Mouse (Mus musculus): ENCODE measurements around the gene Cct3. TPM values are rescaled to one million over a fixed set of nuclear protein-coding genes. Genes with fewer than 3 reads are reported as not detected.
"Not testable (repeated sequence)": the region's sequence is repeated elsewhere in the genome, so short reads cannot be mapped to it uniquely, and the experiment has no call there.

Gene Cct3
- polyA plus RNA-seq, 1 experiment = 172 TPM

DNA sequence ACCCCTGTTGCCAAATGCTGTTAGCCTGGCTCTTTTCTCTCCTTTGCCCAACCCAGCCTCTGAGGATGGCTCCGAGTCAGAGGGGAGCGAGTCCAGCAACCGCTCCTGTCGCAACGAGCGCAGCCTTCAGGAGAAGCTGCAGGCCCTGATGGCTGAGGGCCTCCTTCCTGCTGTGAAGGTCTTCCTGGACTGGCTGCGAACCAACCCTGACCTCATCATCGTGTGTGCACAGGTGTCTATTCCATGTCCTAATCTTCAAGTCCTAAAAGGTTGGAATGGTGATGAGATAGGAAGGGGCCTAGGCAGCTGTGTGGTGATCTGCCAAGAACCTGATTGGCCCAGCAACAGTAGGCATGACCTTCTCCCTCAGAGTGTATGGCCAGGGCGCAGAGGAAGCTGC is 56.0 kb downstream of the Cct3 start:
- 80% methylated on average over 9 of the region's 9 CpGs for WGBS
- no peak for DNase-seq (ENCODE audit: low read depth, low spot score)

- 86% methylated on average over 8 of the region's 8 CpGs for WGBS
- DNase-seq (ENCODE audit: low read depth, low spot score) = no peak
Observed at GRCm38 (mm10) chr3:88354396-88355165, 57.7 kb downstream of the Cct3 start.

DNA sequence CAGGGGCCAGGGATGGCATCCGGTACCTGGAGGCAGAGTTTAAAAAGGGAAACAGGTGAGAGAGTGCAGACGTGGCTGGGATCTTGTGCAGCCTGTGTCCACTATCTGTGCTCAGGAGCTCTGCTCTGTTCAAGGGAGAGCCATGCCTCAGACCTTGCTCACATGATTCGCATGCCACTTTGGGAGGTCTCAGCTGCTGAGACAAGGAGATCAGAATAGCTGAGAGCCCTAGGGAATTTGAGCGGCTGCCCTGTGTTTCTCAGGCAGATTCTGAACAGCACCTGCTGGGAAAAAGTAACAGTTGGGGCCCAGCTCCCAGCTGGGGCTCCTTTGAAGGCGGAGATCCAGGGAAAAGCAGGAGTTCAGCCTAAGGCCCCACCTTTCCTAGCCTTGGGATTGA is 62.7 kb downstream of the Cct3 start:
- WGBS = 89% methylated on average over 5 of the region's 5 CpGs

GRCm38 (mm10) chr3:88359989-88360388 is 63.1 kb downstream of the Cct3 start:
- no peak for DNase-seq (ENCODE audit: low read depth, low spot score)
- WGBS = 78% methylated on average over 3 of the region's 3 CpGs

More for the DNA sequence above, 62.7 kb downstream of the Cct3 start:
- no peak for DNase-seq (ENCODE audit: low read depth, low spot score)

DNA sequence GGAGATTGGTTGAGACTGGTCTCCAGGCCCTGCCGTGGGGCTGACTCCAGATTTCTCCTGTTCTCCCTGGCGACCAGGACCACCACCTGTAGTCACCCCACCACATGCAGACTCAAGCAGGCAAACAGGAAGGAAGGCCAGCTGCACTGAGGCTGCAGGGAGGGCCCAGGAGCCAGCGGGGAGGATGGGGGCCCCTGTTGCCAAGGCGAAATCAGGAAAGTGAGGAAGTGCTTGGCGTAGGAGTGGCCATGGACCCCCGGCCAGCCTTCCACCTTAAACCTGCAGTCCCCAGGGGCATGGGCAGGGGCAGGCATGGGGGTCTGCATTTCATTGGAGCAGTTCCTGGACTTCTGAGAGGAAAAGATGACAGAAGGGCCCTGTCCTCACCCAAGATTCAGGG is 64.2 kb downstream of the Cct3 start:
- no peak for DNase-seq (ENCODE audit: low read depth, low spot score)
- WGBS = 73% methylated on average over 6 of the region's 6 CpGs

GRCm38 (mm10) chr3:88361612-88362313 is 64.8 kb downstream of the Cct3 start:
- WGBS = 81% methylated on average over 2 of the region's 2 CpGs
- no peak for DNase-seq (ENCODE audit: low read depth, low spot score)

GRCm38 (mm10) chr3:88363700-88364099 is 66.8 kb downstream of the Cct3 start:
- no peak for DNase-seq (ENCODE audit: low read depth, low spot score)

DNA sequence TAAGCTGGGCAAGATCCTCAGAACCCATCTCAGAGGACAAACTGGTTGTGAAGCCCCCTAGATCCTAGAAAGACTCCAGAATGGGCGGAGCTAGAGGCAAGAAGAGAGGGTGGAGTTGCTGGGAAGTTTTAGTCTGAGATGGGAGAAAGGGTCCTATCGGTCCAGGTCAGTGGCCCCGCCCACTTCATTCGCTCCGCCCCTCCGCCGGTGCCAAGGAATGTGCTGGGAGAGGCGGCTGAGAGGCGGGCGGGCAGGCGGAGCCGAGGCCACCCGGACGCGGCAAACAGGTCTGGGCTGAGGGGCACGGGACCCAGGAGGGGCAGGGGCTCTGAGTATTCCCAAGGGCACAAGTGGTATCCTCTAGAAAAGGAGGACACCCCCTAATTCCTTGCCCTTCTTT is 67.4 kb downstream of the Cct3 start, which contains the start of gene Paqr6:
Gene Paqr6 (plus strand): TSS at position 248 of the 400 bp plus-strand sequence.
- 8% methylated on average over 16 of the region's 16 CpGs for WGBS
- no peak for DNase-seq (ENCODE audit: low read depth, low spot score)

More at GRCm38 (mm10) chr3:88363700-88364099, 66.8 kb downstream of the Cct3 start:
- 34% methylated on average over 4 of the region's 4 CpGs for WGBS

- WGBS = 58% methylated on average over 33 of the region's 34 CpGs
- no peak for DNase-seq (ENCODE audit: low read depth, low spot score)
Observed at GRCm38 (mm10) chr3:88365705-88366361, 68.9 kb downstream of the Cct3 start.

GRCm38 (mm10) chr3:88366830-88367428 is 70.0 kb downstream of the Cct3 start:
- not testable (repeated sequence) for DNase-seq (ENCODE audit: low read depth, low spot score)
- WGBS = 7% methylated on average over 22 of the region's 22 CpGs

DNA sequence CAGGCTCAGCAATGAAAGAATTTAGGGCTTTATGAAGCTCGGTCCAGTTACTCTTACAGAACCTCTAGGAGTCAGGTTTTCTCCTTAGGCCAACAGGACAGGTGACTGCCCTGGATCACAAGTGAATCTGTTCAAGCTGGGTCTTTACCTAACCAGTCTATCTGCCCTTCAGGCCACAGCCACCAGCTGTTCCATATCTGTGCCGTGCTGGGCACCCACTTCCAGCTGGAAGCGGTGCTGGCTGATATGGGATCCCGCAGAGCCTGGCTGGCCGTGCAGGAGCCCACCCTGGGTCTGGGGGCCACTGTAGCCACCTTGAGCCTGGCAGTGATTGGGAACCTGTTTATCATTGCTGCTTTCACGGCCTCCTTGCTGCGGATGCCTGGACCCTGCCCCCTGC is 70.6 kb downstream of the Cct3 start:
- not testable (repeated sequence) for DNase-seq (ENCODE audit: low read depth, low spot score)
- 71% methylated on average over 4 of the region's 7 CpGs for WGBS

DNA sequence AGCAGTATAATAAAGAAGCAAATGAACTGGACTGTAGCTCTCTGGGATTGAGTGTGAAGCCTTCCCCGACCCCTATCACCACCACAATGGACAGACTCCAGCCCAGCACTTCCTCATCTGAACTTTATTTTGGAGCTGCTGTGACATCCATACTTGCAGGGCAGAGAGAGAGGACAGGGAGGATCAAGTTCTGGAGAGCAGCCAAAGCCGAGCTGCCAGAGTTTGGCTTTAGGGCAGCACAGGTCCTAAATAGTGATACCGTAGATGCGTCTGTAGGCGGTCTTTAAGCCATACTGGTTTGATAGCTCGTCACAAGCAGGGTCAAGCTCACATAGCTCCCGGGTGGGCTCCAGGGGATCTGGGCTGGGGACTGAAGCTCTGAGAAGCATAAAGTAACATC is 71.6 kb downstream of the Cct3 start:
- not testable (repeated sequence) for DNase-seq (ENCODE audit: low read depth, low spot score)
- WGBS = 89% methylated on average over 7 of the region's 7 CpGs

Other genes starting within 250 kb of the Cct3 start
- 62.6 and 75.5 TPM in 2 replicates for gene Naxe, start 238.6 kb upstream of the Cct3 start, polyA plus RNA-seq (2012; rRNA removed)
- not detected in 2 replicates for gene Ttc24, start 218.8 kb upstream of the Cct3 start, polyA plus RNA-seq (2012; rRNA removed)
- 14.3 and 18.7 TPM in 2 replicates for gene Iqgap3, start 215.1 kb upstream of the Cct3 start, polyA plus RNA-seq (2012; rRNA removed)
- gene Mef2d, start 154.7 kb upstream of the Cct3 start, polyA plus RNA-seq (2012; rRNA removed) = 26.1 and 40.8 TPM in 2 replicates
- 32.9 and 50.2 TPM in 2 replicates for gene Rhbg, start 42.4 kb upstream of the Cct3 start, polyA plus RNA-seq (2012; rRNA removed)
- 0.30 TPM in 1 of 2 replicates, not detected in the other for gene Gm38392, start 9.9 kb upstream of the Cct3 start, polyA plus RNA-seq (2012; rRNA removed)
- gene Tsacc, start 117 bp upstream of the Cct3 start, polyA plus RNA-seq (2012; rRNA removed) = 2.4 and 3.1 TPM in 2 replicates
- gene Glmp, start 27.9 kb downstream of the Cct3 start, polyA plus RNA-seq (2012; rRNA removed) = 194 and 196 TPM in 2 replicates
- 30.3 and 41.6 TPM in 2 replicates for gene Tmem79, start 39.0 kb downstream of the Cct3 start, polyA plus RNA-seq (2012; rRNA removed)
- gene Smg5, start 39.1 kb downstream of the Cct3 start, polyA plus RNA-seq (2012; rRNA removed) = 50.2 and 69.8 TPM in 2 replicates
- gene Paqr6, start 67.5 kb downstream of the Cct3 start, polyA plus RNA-seq (2012; rRNA removed) = 2.4 and 3.2 TPM in 2 replicates
- gene Bglap3, start 75.6 kb downstream of the Cct3 start, polyA plus RNA-seq (2012; rRNA removed) = 2.5 and 5.6 TPM in 2 replicates
- gene Bglap2, start 81.6 kb downstream of the Cct3 start, polyA plus RNA-seq (2012; rRNA removed) = 0.36 and 0.58 TPM in 2 replicates
- gene Bglap, start 87.3 kb downstream of the Cct3 start, polyA plus RNA-seq (2012; rRNA removed) = 1.5 TPM in 1 of 2 replicates, not detected in the other
- gene Pmf1, start 113.2 kb downstream of the Cct3 start, polyA plus RNA-seq (2012; rRNA removed) = 67.4 and 70.5 TPM in 2 replicates
- gene Slc25a44, start 128.0 kb downstream of the Cct3 start, polyA plus RNA-seq (2012; rRNA removed) = 32.0 and 47.7 TPM in 2 replicates
- 221 and 227 TPM in 2 replicates for gene Sema4a, start 164.1 kb downstream of the Cct3 start, polyA plus RNA-seq (2012; rRNA removed)
- 90.6 and 165 TPM in 2 replicates for gene Lmna, start 212.8 kb downstream of the Cct3 start, polyA plus RNA-seq (2012; rRNA removed)
- 0.63 and 0.89 TPM in 2 replicates for gene Mex3a, start 235.3 kb downstream of the Cct3 start, polyA plus RNA-seq (2012; rRNA removed)

Data from large intestine, adult 2 months (tissue).